Mouse (Mus musculus) neural tube, embryonic 13.5 days (tissue): Measurements from ENCODE around the gene Gnaz. TPM values are rescaled to one million over a fixed set of nuclear protein-coding genes. Genes with fewer than 3 reads are reported as not detected.

Source experiments
- ATAC-seq: fragments of 200-750 bp; cut with Nextera tagmentation; 2 replicates; pipeline ENCODE4 v1.8.0; 2017; ENCODE audit warnings: low read depth, mild to moderate bottlenecking, moderate TSS enrichment, moderate library complexity
- H3K27ac ChIP-seq: fragments of 300-500 bp; sonication (generic); replicated peaks from 2 replicates; pipeline ENCODE4 v1.5.1; 2015; ENCODE audit warnings: moderate library complexity, mild to moderate bottlenecking, inconsistent platforms
- H3K27me3 ChIP-seq: fragments of 300-500 bp; sonication (generic); 2 replicates; pipeline ENCODE4 v1.6.1; 2015; ENCODE audit warnings: mild to moderate bottlenecking, inconsistent platforms
- H3K36me3 ChIP-seq: fragments of 300-500 bp; sonication (generic); 2 replicates; pipeline ENCODE4 v1.6.1; 2015; ENCODE audit warnings: mild to moderate bottlenecking, inconsistent platforms
- H3K4me1 ChIP-seq: fragments of 300-500 bp; sonication (generic); replicated peaks from 2 replicates; pipeline ENCODE4 v1.6.1; 2015; ENCODE audit warnings: inconsistent platforms
- H3K4me2 ChIP-seq: fragments of 300-500 bp; sonication (generic); 2 replicates; pipeline ENCODE4 v1.6.1; 2015; ENCODE audit warnings: inconsistent platforms, mild to moderate bottlenecking, moderate library complexity
- H3K4me3 ChIP-seq: fragments of 300-500 bp; sonication (generic); 2 replicates; pipeline ENCODE4 v1.5.1; 2015; ENCODE audit warnings: mild to moderate bottlenecking, inconsistent platforms
- H3K9ac ChIP-seq: fragments of 300-500 bp; sonication (generic); 2 replicates; pipeline ENCODE4 v1.6.1; 2015; ENCODE audit warnings: moderate library complexity, mild to moderate bottlenecking, inconsistent platforms
- H3K9me3 ChIP-seq: fragments of 300-500 bp; sonication (generic); 2 replicates; pipeline ENCODE4 v1.6.1; 2016; ENCODE audit warnings: inconsistent platforms
- WGBS: fragments of 180-500 bp; shearing (Covaris S2); methylation state at CpG from one replicate; pipeline ENCODE4 v1.1.7; 2015; 5-methylcytosine and 5-hydroxymethylcytosine counted together
- polyA plus RNA-seq: library from polyadenylated mRNA; unstranded; fragments of >200 nt; fragmentation: Nextera tagmentation; extraction: Ambion mirVana; gene quantifications from 2 replicates; pipeline ENCODE4 v1.2.1, GENCODE M21; 2015

Gnaz gene
- polyA plus RNA-seq, 1 experiment from 2014 or later, result 51.9 TPM

GRCm38 (mm10) chr10:74933548-74934190 lies 33.3 kb upstream of the Gnaz start:
- Histone ChIP-seq H3K9ac (no peak overlapping the region), H3K4me1 (no peaks in the 10 kb centered on the region), H3K36me3 (no peaks in the 10 kb centered on the region), H3K9me3 (no peaks in the 10 kb centered on the region), H3K27me3 (no peaks in the 10 kb centered on the region), H3K4me2 (no peak overlapping the region), H3K27ac (no peak overlapping the region), H3K4me3 (no peak overlapping the region)
- WGBS, result 80% methylated on average over 19 of the region's 19 CpGs
- ATAC-seq, result no peak

- no peak overlapping the region for H3K27ac ChIP-seq
- WGBS, result 85% methylated on average over 12 of the region's 12 CpGs
- ATAC-seq, result no peak
These were observed 32.5 kb upstream of the Gnaz start for GRCm38 (mm10) chr10:74934521-74934920.

GRCm38 (mm10) chr10:74935016-74935415 lies 32.0 kb upstream of the Gnaz start:
- 32% methylated on average over 6 of the region's 6 CpGs for WGBS

More at GRCm38 (mm10) chr10:74934521-74934920, 32.5 kb upstream of the Gnaz start:
- no peak overlapping the region for H3K4me3 ChIP-seq
- H3K9me3 ChIP-seq, result no peaks in the 10 kb centered on the region
- no peaks in the 10 kb centered on the region for H3K36me3 ChIP-seq
- no peak overlapping the region for H3K9ac ChIP-seq
- H3K4me2 ChIP-seq, result no peak overlapping the region
- H3K27me3 ChIP-seq, result no peaks in the 10 kb centered on the region
- no peaks in the 10 kb centered on the region for H3K4me1 ChIP-seq

GRCm38 (mm10) chr10:74937003-74937790 lies 29.8 kb upstream of the Gnaz start:
- Histone ChIP-seq H3K4me1 (no peaks in the 10 kb centered on the region), H3K36me3 (no peaks in the 10 kb centered on the region), H3K27ac (no peak overlapping the region), H3K9ac (no peak overlapping the region), H3K9me3 (no peaks in the 10 kb centered on the region), H3K4me2 (no peak overlapping the region), H3K4me3 (no peak overlapping the region), H3K27me3 (no peaks in the 10 kb centered on the region)
- WGBS, result 86% methylated on average over 10 of the region's 10 CpGs
- peak; percentile 64 for ATAC-seq

More at GRCm38 (mm10) chr10:74935016-74935415, 32.0 kb upstream of the Gnaz start:
- Histone ChIP-seq H3K4me1 (no peaks in the 10 kb centered on the region), H3K36me3 (no peaks in the 10 kb centered on the region), H3K9ac (no peak overlapping the region), H3K4me2 (no peak overlapping the region), H3K27ac (no peak overlapping the region), H3K27me3 (no peaks in the 10 kb centered on the region), H3K4me3 (no peak overlapping the region), H3K9me3 (no peaks in the 10 kb centered on the region)
- no peak for ATAC-seq

GRCm38 (mm10) chr10:74938410-74938809 lies 28.6 kb upstream of the Gnaz start:
- no peaks in the 10 kb centered on the region for H3K36me3 ChIP-seq
- ATAC-seq, result no peak
- WGBS, result 70% methylated on average over 5 of the region's 5 CpGs
- no peak overlapping the region for H3K4me2 ChIP-seq
- no peaks in the 10 kb centered on the region for H3K9me3 ChIP-seq
- H3K9ac ChIP-seq, result no peak overlapping the region
- H3K4me1 ChIP-seq, result no peaks in the 10 kb centered on the region
- no peak overlapping the region for H3K27ac ChIP-seq
- H3K27me3 ChIP-seq, result no peaks in the 10 kb centered on the region
- no peak overlapping the region for H3K4me3 ChIP-seq

- no peak overlapping the region for H3K9ac ChIP-seq
- H3K4me3 ChIP-seq, result no peak overlapping the region
- WGBS, result 63% methylated on average over 3 of the region's 3 CpGs
- H3K36me3 ChIP-seq, result no peaks in the 10 kb centered on the region
- no peaks in the 10 kb centered on the region for H3K9me3 ChIP-seq
- H3K4me1 ChIP-seq, result no peaks in the 10 kb centered on the region
- no peaks in the 10 kb centered on the region for H3K27me3 ChIP-seq
- no peak for ATAC-seq
- no peak overlapping the region for H3K27ac ChIP-seq
- H3K4me2 ChIP-seq, result no peak overlapping the region
These were observed 27.7 kb upstream of the Gnaz start for GRCm38 (mm10) chr10:74939300-74939699.

- Histone ChIP-seq H3K4me3 (no peak overlapping the region), H3K27me3 (no peaks in the 10 kb centered on the region), H3K4me1 (no peaks in the 10 kb centered on the region), H3K27ac (no peak overlapping the region), H3K9ac (no peak overlapping the region), H3K4me2 (no peak overlapping the region), H3K36me3 (no peaks in the 10 kb centered on the region), H3K9me3 (no peaks in the 10 kb centered on the region)
- no peak for ATAC-seq
- 90% methylated on average over 1 of the region's 1 CpGs for WGBS
These were observed 26.2 kb upstream of the Gnaz start for GRCm38 (mm10) chr10:74940795-74941194.

GRCm38 (mm10) chr10:74952830-74953443 lies 14.0 kb upstream of the Gnaz start:
- H3K36me3 ChIP-seq, result no peaks in the 10 kb centered on the region
- no peak overlapping the region for H3K27ac ChIP-seq
- no peak overlapping the region for H3K4me3 ChIP-seq
- ATAC-seq, result no peak
- no peaks in the 10 kb centered on the region for H3K9me3 ChIP-seq
- H3K4me2 ChIP-seq, result no peak overlapping the region
- H3K9ac ChIP-seq, result no peak overlapping the region
- H3K4me1 ChIP-seq, result no peaks in the 10 kb centered on the region
- WGBS, result 44% methylated on average over 9 of the region's 9 CpGs
- H3K27me3 ChIP-seq, result no peaks in the 10 kb centered on the region

GRCm38 (mm10) chr10:74964380-74964779 lies 2.6 kb upstream of the Gnaz start:
- peaks cover 19% of the 10 kb centered on the region for H3K27me3 ChIP-seq
- no peak for ATAC-seq
- 84% methylated on average over 1 of the region's 1 CpGs for WGBS
- no peaks in the 10 kb centered on the region for H3K9me3 ChIP-seq
- no peak overlapping the region for H3K9ac ChIP-seq
- peaks cover 26% of the 10 kb centered on the region for H3K4me1 ChIP-seq
- no peak overlapping the region for H3K4me3 ChIP-seq
- no peaks in the 10 kb centered on the region for H3K36me3 ChIP-seq
- H3K27ac ChIP-seq, result no peak overlapping the region
- H3K4me2 ChIP-seq, result no peak overlapping the region

GRCm38 (mm10) chr10:74967651-74968267 lies 782 bp downstream of the Gnaz start:
- peaks cover 26% of the 10 kb centered on the region for H3K4me1 ChIP-seq
- no peaks in the 10 kb centered on the region for H3K36me3 ChIP-seq
- WGBS, result 3% methylated on average over 25 of the region's 25 CpGs
- no peaks in the 10 kb centered on the region for H3K9me3 ChIP-seq
- H3K9ac ChIP-seq, result peak overlapping the region; percentile 88
- H3K27ac ChIP-seq, result peak overlapping the region; percentile 72
- peaks cover 19% of the 10 kb centered on the region for H3K27me3 ChIP-seq
- H3K4me2 ChIP-seq, result peak overlapping the region; percentile 89
- no peak for ATAC-seq
- peak overlapping the region; percentile 60 for H3K4me3 ChIP-seq

- H3K27me3 ChIP-seq, result peaks cover 19% of the 10 kb centered on the region
- 87% methylated on average over 2 of the region's 2 CpGs for WGBS
- H3K27ac ChIP-seq, result no peak overlapping the region
- H3K36me3 ChIP-seq, result no peaks in the 10 kb centered on the region; the same call in 1 of the 2 replicates
- H3K4me2 ChIP-seq, result peak overlapping the region; percentile 89
- no peak for ATAC-seq
- H3K9ac ChIP-seq, result peak overlapping the region; percentile 88; the same call in 1 of the 2 replicates
- no peaks in the 10 kb centered on the region for H3K9me3 ChIP-seq
- no peak overlapping the region for H3K4me3 ChIP-seq
- peaks cover 26% of the 10 kb centered on the region for H3K4me1 ChIP-seq
These were observed 2.3 kb downstream of the Gnaz start for GRCm38 (mm10) chr10:74969266-74969665.

- Histone ChIP-seq H3K9me3 (no peaks in the 10 kb centered on the region), H3K27ac (no peak overlapping the region), H3K4me1 (peaks cover 16% of the 10 kb centered on the region), H3K27me3 (no peaks in the 10 kb centered on the region), H3K4me3 (no peak overlapping the region), H3K9ac (no peak overlapping the region), H3K36me3 (no peaks in the 10 kb centered on the region; the same call in 1 of the 2 replicates), H3K4me2 (no peak overlapping the region)
- WGBS, result 79% methylated on average over 6 of the region's 6 CpGs
- ATAC-seq, result no peak
These were observed 6.0 kb downstream of the Gnaz start for GRCm38 (mm10) chr10:74973026-74973425.
